Mouse (Mus musculus): ENCODE results near the gene Ankrd12. TPM values are rescaled to one million over a fixed set of nuclear protein-coding genes. Genes with fewer than 3 reads are reported as not detected.

Ankrd12 gene
- polyA plus RNA-seq, 1 experiment from 2014 or later: 29.4 TPM

- WGBS: 0% methylated on average over 37 of the region's 41 CpGs
- peak within 1 kb of the TSS; percentile 82 for H3K9ac ChIP-seq (replicated peaks; ENCODE audit: low read length)
- ATAC-seq (replicated peaks; ENCODE audit: insufficient number of reproducible peaks, low FRiP score, low TSS enrichment, low read depth) (peak; percentile 98), DNase-seq (ENCODE audit: low spot score) (peak; percentile 97)
- H3K9me3 ChIP-seq (replicated peaks; ENCODE audit: control insufficient read depth, low read length): no peaks in the 10 kb centered on the region
- H3K4me1 ChIP-seq (ENCODE audit: control insufficient read depth, insufficient read depth, low read length): no peaks in the 10 kb centered on the region
- peak within 1 kb of the TSS; percentile 54; the same call in 1 of the 2 replicates for H3K27ac ChIP-seq (replicated peaks; ENCODE audit: low read depth, low read length)
- peak within 1 kb of the TSS; percentile 40 for H3K4me2 ChIP-seq (ENCODE audit: low read depth, low read length)
- H3K36me3 ChIP-seq (replicated peaks; ENCODE audit: control insufficient read depth, insufficient read depth, low read depth, low read length): no peaks in the 10 kb centered on the region; the same call in 1 of the 2 replicates
- H3K4me3 ChIP-seq (ENCODE audit: low read depth, low read length): peak within 1 kb of the TSS; percentile 79
- H3K27me3 ChIP-seq (ENCODE audit: control insufficient read depth, insufficient read depth, low read length): no peaks in the 10 kb centered on the region
These were observed 34.6 kb upstream of the Ankrd12 start, which contains the start of gene Washc1 for GRCm38 (mm10) chr17:66111402-66111959. Gene Washc1, plus strand, starts transcription at chr17:66111545.

DNA sequence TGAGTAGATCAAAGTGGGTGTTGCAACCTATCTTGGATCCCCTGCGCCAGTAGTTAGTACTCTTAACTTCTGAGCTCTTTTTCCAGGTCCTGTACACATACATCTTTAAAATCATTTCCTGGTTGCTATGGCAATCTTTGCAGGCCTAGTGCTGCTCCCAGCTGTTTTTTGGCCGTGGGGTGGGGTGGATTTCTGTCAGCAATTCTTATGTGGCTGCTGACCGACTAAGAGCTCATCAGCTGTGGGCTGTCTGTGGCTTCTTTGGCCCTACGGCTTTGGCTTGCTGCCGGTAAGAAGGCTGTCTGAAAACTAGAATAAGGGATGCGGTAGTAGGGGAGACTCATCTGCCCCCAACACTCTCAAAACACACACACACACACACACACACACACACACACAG is 33.9 kb upstream of the Ankrd12 start:
- no peak overlapping the region; the same call in 1 of the 2 replicates for H3K9ac ChIP-seq (replicated peaks; ENCODE audit: low read length)
- no peaks in the 10 kb centered on the region for H3K9me3 ChIP-seq (replicated peaks; ENCODE audit: control insufficient read depth, low read length)
- H3K36me3 ChIP-seq (replicated peaks; ENCODE audit: control insufficient read depth, insufficient read depth, low read depth, low read length): no peaks in the 10 kb centered on the region; the same call in 1 of the 2 replicates
- H3K27ac ChIP-seq (replicated peaks; ENCODE audit: low read depth, low read length): no peak overlapping the region
- H3K27me3 ChIP-seq (ENCODE audit: control insufficient read depth, insufficient read depth, low read length): no peaks in the 10 kb centered on the region
- H3K4me2 ChIP-seq (ENCODE audit: low read depth, low read length): no peak overlapping the region; the same call in 1 of the 2 replicates
- ATAC-seq (replicated peaks; ENCODE audit: insufficient number of reproducible peaks, low FRiP score, low TSS enrichment, low read depth) (no peak), DNase-seq (ENCODE audit: low spot score) (no peak)
- H3K4me1 ChIP-seq (ENCODE audit: control insufficient read depth, insufficient read depth, low read length): no peaks in the 10 kb centered on the region
- 56% methylated on average over 6 of the region's 6 CpGs for WGBS
- peak overlapping the region; percentile 79; the same call in 1 of the 2 replicates for H3K4me3 ChIP-seq (ENCODE audit: low read depth, low read length)

DNA sequence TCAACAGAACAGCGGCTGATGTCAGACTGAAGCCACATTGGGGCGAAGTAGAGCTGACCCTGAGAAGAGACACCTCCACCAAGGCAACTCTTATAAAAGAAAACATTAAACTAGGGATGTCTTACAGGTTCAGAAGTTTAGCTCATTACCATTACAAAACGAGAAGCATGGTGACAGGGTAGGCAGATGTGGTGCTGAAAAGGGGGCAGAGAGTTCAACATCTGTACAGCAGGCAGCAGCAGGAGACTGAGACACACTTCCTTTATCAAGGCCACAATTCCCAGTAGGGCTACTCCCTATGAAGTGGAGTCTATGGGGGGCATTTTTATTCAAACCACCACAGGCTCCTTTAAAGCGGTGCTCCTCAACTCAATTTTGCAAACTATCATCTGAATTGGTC is 31.3 kb upstream of the Ankrd12 start:
- Histone ChIP-seq H3K4me1 (ENCODE audit: control insufficient read depth, insufficient read depth, low read length) (no peaks in the 10 kb centered on the region), H3K9me3 (replicated peaks; ENCODE audit: control insufficient read depth, low read length) (no peaks in the 10 kb centered on the region), H3K27me3 (ENCODE audit: control insufficient read depth, insufficient read depth, low read length) (no peaks in the 10 kb centered on the region), H3K27ac (replicated peaks; ENCODE audit: low read depth, low read length) (no peak overlapping the region), H3K4me2 (ENCODE audit: low read depth, low read length) (no peak overlapping the region), H3K4me3 (ENCODE audit: low read depth, low read length) (no peak overlapping the region), H3K9ac (replicated peaks; ENCODE audit: low read length) (no peak overlapping the region), H3K36me3 (replicated peaks; ENCODE audit: control insufficient read depth, insufficient read depth, low read depth, low read length) (no peaks in the 10 kb centered on the region)
- 76% methylated on average over 4 of the region's 4 CpGs for WGBS
- ATAC-seq (replicated peaks; ENCODE audit: insufficient number of reproducible peaks, low FRiP score, low TSS enrichment, low read depth): no peak
- DNase-seq (ENCODE audit: low spot score): no peak

DNA sequence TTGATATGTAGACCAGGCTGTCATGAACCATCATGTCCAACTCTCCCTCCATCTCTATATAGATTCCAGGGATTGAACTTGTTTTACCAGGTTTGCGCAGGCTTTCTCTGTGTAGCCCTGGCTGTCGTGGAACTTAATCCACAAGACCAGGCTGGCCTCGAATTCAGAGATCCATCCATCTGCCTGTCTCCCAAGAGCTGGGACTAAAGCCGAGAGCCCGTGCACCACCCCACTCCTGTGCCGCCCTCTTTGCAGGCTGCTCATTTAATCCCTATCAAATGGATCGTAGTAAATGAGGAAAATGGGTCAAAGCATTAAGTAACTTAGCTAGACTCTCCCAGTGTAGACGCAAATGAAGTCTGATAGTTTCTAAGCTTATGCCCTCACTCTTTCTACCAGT is 30.6 kb upstream of the Ankrd12 start:
- H3K9me3 ChIP-seq (replicated peaks; ENCODE audit: control insufficient read depth, low read length): no peaks in the 10 kb centered on the region
- ATAC-seq (replicated peaks; ENCODE audit: insufficient number of reproducible peaks, low FRiP score, low TSS enrichment, low read depth) (no peak), DNase-seq (ENCODE audit: low spot score) (no peak)
- H3K9ac ChIP-seq (replicated peaks; ENCODE audit: low read length): no peak overlapping the region
- no peaks in the 10 kb centered on the region for H3K27me3 ChIP-seq (ENCODE audit: control insufficient read depth, insufficient read depth, low read length)
- WGBS: 69% methylated on average over 8 of the region's 8 CpGs
- no peak overlapping the region for H3K4me2 ChIP-seq (ENCODE audit: low read depth, low read length)
- no peak overlapping the region for H3K4me3 ChIP-seq (ENCODE audit: low read depth, low read length)
- H3K36me3 ChIP-seq (replicated peaks; ENCODE audit: control insufficient read depth, insufficient read depth, low read depth, low read length): no peaks in the 10 kb centered on the region
- H3K27ac ChIP-seq (replicated peaks; ENCODE audit: low read depth, low read length): no peak overlapping the region
- no peaks in the 10 kb centered on the region for H3K4me1 ChIP-seq (ENCODE audit: control insufficient read depth, insufficient read depth, low read length)

DNA sequence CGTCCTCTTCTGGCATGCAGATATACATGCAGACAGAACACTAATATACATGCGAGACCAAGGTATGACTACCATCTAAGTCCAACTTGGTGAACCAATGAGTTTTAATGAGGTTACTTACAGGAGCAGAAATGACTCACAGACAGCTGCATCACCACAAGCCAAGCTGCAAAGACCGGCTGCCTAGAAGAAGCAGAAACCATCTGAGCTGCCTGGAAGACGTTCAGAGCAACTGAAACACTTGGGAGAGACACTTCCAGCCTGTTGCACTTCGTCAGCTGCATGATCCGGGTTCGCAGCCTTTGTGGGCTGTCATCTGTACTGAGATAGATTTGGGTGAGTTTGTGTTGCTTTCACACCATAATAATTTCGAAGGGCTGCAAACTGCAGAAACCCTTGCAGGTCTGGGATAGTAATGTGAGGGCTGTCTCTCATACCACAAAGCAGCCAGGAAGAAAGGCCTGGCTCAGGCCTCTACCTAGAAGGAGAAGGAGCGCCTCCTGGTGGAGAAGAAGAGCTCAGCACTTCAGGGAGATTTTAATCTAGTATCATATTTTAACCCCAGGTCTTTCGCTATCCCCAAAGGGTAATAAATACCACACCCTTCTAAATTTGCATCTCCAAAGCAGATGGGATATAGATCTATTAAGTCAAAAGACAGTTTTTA is 29.8 kb upstream of the Ankrd12 start:
- Histone ChIP-seq H3K9me3 (replicated peaks; ENCODE audit: control insufficient read depth, low read length) (no peaks in the 10 kb centered on the region), H3K4me1 (ENCODE audit: control insufficient read depth, insufficient read depth, low read length) (no peaks in the 10 kb centered on the region), H3K27me3 (ENCODE audit: control insufficient read depth, insufficient read depth, low read length) (no peaks in the 10 kb centered on the region), H3K4me3 (ENCODE audit: low read depth, low read length) (no peak overlapping the region), H3K36me3 (replicated peaks; ENCODE audit: control insufficient read depth, insufficient read depth, low read depth, low read length) (no peaks in the 10 kb centered on the region), H3K9ac (replicated peaks; ENCODE audit: low read length) (no peak overlapping the region), H3K27ac (replicated peaks; ENCODE audit: low read depth, low read length) (no peak overlapping the region), H3K4me2 (ENCODE audit: low read depth, low read length) (no peak overlapping the region)
- 49% methylated on average over 10 of the region's 10 CpGs for WGBS
- DNase-seq (ENCODE audit: low spot score) (peak; percentile 90), ATAC-seq (replicated peaks; ENCODE audit: insufficient number of reproducible peaks, low FRiP score, low TSS enrichment, low read depth) (no peak)

DNA sequence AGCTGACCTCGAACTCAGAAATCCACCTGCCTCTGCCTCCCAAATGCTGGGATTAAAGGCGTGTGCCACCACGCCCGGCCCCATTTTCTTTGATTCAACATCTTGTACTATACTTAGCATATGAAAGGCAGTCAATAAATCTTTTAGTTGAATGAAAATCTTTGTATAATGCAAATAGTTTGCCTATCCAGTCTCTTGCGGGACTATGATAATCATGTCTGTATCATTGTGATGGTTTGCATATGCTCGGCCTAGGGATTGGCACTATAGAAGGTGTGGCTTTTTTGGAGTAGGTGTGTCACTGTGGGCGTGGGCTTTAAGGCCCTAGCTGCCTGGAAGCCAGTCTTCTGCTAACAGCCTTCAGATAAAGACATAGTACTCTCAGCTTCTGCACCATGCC is 27.2 kb upstream of the Ankrd12 start:
- ATAC-seq (replicated peaks; ENCODE audit: insufficient number of reproducible peaks, low FRiP score, low TSS enrichment, low read depth): no peak
- WGBS: 89% methylated on average over 7 of the region's 7 CpGs
- no peak overlapping the region for H3K4me2 ChIP-seq (ENCODE audit: low read depth, low read length)

DNA sequence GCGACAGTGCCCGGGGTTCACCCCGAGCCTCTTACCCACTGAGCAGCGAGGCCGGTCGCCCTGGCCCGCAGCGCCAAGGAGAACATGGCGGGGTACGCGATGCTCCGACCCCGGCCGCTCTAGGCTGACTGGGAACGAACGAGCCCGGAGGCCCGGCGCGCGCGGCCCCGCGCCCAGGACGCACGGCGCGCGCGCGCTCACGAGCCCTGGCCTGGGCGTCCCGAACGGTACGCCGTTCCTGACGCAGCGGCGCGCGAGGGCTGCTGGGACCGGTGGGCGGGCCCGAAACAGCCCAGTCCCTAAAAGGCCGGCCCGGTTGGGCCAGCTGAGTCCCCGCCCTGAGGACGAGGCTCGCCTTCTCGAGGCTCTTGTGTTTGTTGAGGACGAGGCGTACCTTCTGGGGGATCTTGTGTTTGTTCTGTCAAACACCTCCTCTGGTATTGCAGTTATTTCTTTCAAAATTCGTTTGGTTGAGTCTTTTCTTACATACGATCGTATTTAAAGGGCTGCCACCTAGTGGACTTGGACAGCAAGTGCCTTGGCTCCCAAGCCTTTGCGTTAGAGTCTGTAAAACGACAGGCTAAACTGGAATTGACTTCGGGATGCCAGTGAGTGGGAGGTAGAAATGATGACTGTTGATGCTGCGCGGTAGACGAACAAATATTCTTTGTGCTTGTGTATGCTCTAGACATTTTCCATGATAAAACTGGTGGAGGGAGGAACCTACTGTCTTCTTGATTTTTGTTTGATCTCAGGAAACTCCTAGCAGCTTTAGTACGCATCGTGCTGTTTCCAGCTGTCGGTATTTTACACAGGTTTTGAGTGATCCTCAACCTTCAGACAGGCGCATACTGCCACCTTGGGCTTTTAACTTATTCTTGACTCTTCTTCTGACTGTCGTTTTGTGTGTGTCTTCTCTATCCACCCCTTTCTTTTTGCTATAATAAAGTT is 24.8 kb upstream of the Ankrd12 start, which contains the start of gene Ndufv2:
TSS of gene Ndufv2 (minus strand) at position 180 of the 951 bp plus-strand sequence.
- Histone ChIP-seq H3K4me2 (ENCODE audit: low read depth, low read length) (peak within 1 kb of the TSS; percentile 75), H3K4me3 (ENCODE audit: low read depth, low read length) (peak within 1 kb of the TSS; percentile 93), H3K36me3 (replicated peaks; ENCODE audit: control insufficient read depth, insufficient read depth, low read depth, low read length) (no peaks in the 10 kb centered on the region), H3K9me3 (replicated peaks; ENCODE audit: control insufficient read depth, low read length) (no peaks in the 10 kb centered on the region), H3K4me1 (ENCODE audit: control insufficient read depth, insufficient read depth, low read length) (no peaks in the 10 kb centered on the region), H3K9ac (replicated peaks; ENCODE audit: low read length) (peak within 1 kb of the TSS; percentile 94), H3K27ac (replicated peaks; ENCODE audit: low read depth, low read length) (peak within 1 kb of the TSS; percentile 89), H3K27me3 (ENCODE audit: control insufficient read depth, insufficient read depth, low read length) (no peaks in the 10 kb centered on the region)
- under 1% methylated on average over 58 of the region's 67 CpGs for WGBS
- DNase-seq (ENCODE audit: low spot score) (peak; percentile 99), ATAC-seq (replicated peaks; ENCODE audit: insufficient number of reproducible peaks, low FRiP score, low TSS enrichment, low read depth) (peak; percentile 98)

More for the DNA sequence above, 27.2 kb upstream of the Ankrd12 start:
- H3K4me1 ChIP-seq (ENCODE audit: control insufficient read depth, insufficient read depth, low read length): no peaks in the 10 kb centered on the region
- H3K9ac ChIP-seq (replicated peaks; ENCODE audit: low read length): no peak overlapping the region
- no peak overlapping the region for H3K4me3 ChIP-seq (ENCODE audit: low read depth, low read length)
- no peaks in the 10 kb centered on the region for H3K9me3 ChIP-seq (replicated peaks; ENCODE audit: control insufficient read depth, low read length)
- no peaks in the 10 kb centered on the region for H3K36me3 ChIP-seq (replicated peaks; ENCODE audit: control insufficient read depth, insufficient read depth, low read depth, low read length)
- H3K27me3 ChIP-seq (ENCODE audit: control insufficient read depth, insufficient read depth, low read length): no peaks in the 10 kb centered on the region
- no peak for DNase-seq (ENCODE audit: low spot score)
- no peak overlapping the region for H3K27ac ChIP-seq (replicated peaks; ENCODE audit: low read depth, low read length)
